In genomic region chr2:119046649-119047611, GRCm38 (mm10) we compare ENCODE assay signal across 8 mouse cellular contexts. TPM values are rescaled to one million over a fixed set of nuclear protein-coding genes. Genes with fewer than 3 reads are reported as not detected.
A peak's percentile ranks its signal among the peaks of the same experiment; 100 is the strongest.
DNase-seq lines count a peak whose midpoint lies in the region; ATAC-seq and TF ChIP-seq lines count a peak whose summit lies in the region.

TSS of gene Knl1 (plus strand) at chr2:119047119.

- H3K36me3 ChIP-seq in ES-Bruce4 (ENCODE audit: control insufficient read depth, insufficient read depth, low read length, poor library complexity, severe bottlenecking): no peaks in the 10 kb centered on the region
- H3K36me3 ChIP-seq in forebrain, embryonic 14.5 days (ENCODE audit: control insufficient read depth, insufficient read depth, low read length): peaks cover 3% of the 10 kb centered on the region; the same call in 1 of the 2 replicates
- no peaks in the 10 kb centered on the region; the same call in 1 of the 2 replicates for H3K36me3 ChIP-seq in neural tube, embryonic 15.5 days

- peak within 1 kb of the TSS; percentile 81 for H3K27ac ChIP-seq in ES-Bruce4 (ENCODE audit: insufficient read depth, low read length)
- peak within 1 kb of the TSS; percentile 77 for H3K27ac ChIP-seq in forebrain, embryonic 14.5 days (ENCODE audit: low read depth, low read length)
- H3K27ac ChIP-seq in neural tube, embryonic 15.5 days (replicated peaks): peak within 1 kb of the TSS; percentile 89

- no peak for TF ChIP-seq CTCF in ES-Bruce4 (IDR thresholded peaks at IDR 0.05; ENCODE audit: low read depth, low read length)

- peak; percentile 92 for ATAC-seq in cerebellum, adult (ENCODE audit: insufficient number of reproducible peaks, low FRiP score, low TSS enrichment)
- ATAC-seq in forebrain, embryonic 14.5 days: peak; percentile 97
- peak; percentile 98 for ATAC-seq in neural tube, embryonic 15.5 days (ENCODE audit: low FRiP score)

- no peaks in the 10 kb centered on the region for H3K4me1 ChIP-seq in ES-Bruce4 (ENCODE audit: control insufficient read depth, insufficient read depth, low read length)
- no peaks in the 10 kb centered on the region for H3K4me1 ChIP-seq in forebrain, embryonic 14.5 days (ENCODE audit: control insufficient read depth, insufficient read depth, low read length)
- H3K4me1 ChIP-seq in neural tube, embryonic 15.5 days: peaks cover 9% of the 10 kb centered on the region

- intact Hi-C loops in heart, postnatal 14 days (cut with DNase I): no loop called here

- no peaks in the 10 kb centered on the region for H3K27me3 ChIP-seq in ES-Bruce4 (ENCODE audit: control insufficient read depth, insufficient read depth, low read length, poor library complexity, severe bottlenecking)
- H3K27me3 ChIP-seq in forebrain, embryonic 14.5 days (replicated peaks; ENCODE audit: control insufficient read depth, insufficient read depth, low read length): no peaks in the 10 kb centered on the region
- no peaks in the 10 kb centered on the region for H3K27me3 ChIP-seq in neural tube, embryonic 15.5 days (replicated peaks)

- H3K9me3 ChIP-seq in ES-Bruce4 (replicated peaks; ENCODE audit: control insufficient read depth, insufficient read depth, low read length, poor library complexity, severe bottlenecking): no peaks in the 10 kb centered on the region
- no peaks in the 10 kb centered on the region for H3K9me3 ChIP-seq in forebrain, embryonic 14.5 days (replicated peaks; ENCODE audit: control insufficient read depth, low read length)
- no peaks in the 10 kb centered on the region for H3K9me3 ChIP-seq in neural tube, embryonic 15.5 days (replicated peaks)

- H3K4me2 ChIP-seq in forebrain, embryonic 14.5 days (ENCODE audit: low read length): peak within 1 kb of the TSS; percentile 65
- H3K4me2 ChIP-seq in neural tube, embryonic 15.5 days: peak within 1 kb of the TSS; percentile 91

- TF ChIP-seq POLR2A in ES-Bruce4 (IDR thresholded peaks at IDR 0.05; ENCODE audit: insufficient read depth, low read length): peak; percentile 71

- H3K9ac ChIP-seq in ES-Bruce4 (ENCODE audit: low read depth, poor library complexity, severe bottlenecking): peak within 1 kb of the TSS; percentile 99
- H3K9ac ChIP-seq in forebrain, embryonic 14.5 days (ENCODE audit: low read length): peak within 1 kb of the TSS; percentile 73
- H3K9ac ChIP-seq in neural tube, embryonic 15.5 days (replicated peaks): peak within 1 kb of the TSS; percentile 47

- WGBS in forebrain, embryonic 14.5 days: under 1% methylated on average over 77 of the region's 77 CpGs
- under 1% methylated on average over 77 of the region's 77 CpGs for WGBS in neural tube, embryonic 15.5 days

- peak within 1 kb of the TSS; percentile 96 for H3K4me3 ChIP-seq in ES-Bruce4 (ENCODE audit: low read depth, low read length)
- peak within 1 kb of the TSS; percentile 77 for H3K4me3 ChIP-seq in forebrain, embryonic 14.5 days (ENCODE audit: low read depth, low read length)
- H3K4me3 ChIP-seq in neural tube, embryonic 15.5 days (replicated peaks): peak within 1 kb of the TSS; percentile 77

- DNase-seq in forebrain, embryonic 14.5 days (ENCODE audit: low spot score): peak; percentile 98
- peak; percentile 94 to 98 for DNase-seq in heart, postnatal 14 days
- DNase-seq in layer of hippocampus, adult 11-12 months (ENCODE audit: low spot score): peak; percentile 97
- peak; percentile 93 to 96 for DNase-seq in lung, adult 18-20 months
- peak; percentile 92 for DNase-seq in testis, postnatal 14 days (ENCODE audit: low spot score)

- peak; percentile 34; the same call in 1 of the 2 replicates for TF ChIP-seq EP300 in ES-Bruce4 (IDR thresholded peaks at IDR 0.05; ENCODE audit: insufficient read depth, low read depth, low read length)

RNA-seq across cellular contexts. Expression of gene Knl1, which starts in this region (rescaled TPM):
- 90.2 and 96.0 TPM in 2 replicates for polyA plus RNA-seq in ES-Bruce4 (2011; ENCODE audit: insufficient read depth, insufficient read length, low read depth, missing spikeins)
- 21.1 and 25.2 TPM in 2 replicates for polyA plus RNA-seq in forebrain, embryonic 14.5 days (2014; fragmentation: Nextera tagmentation; extraction: Ambion mirVana)
- total RNA-seq in heart, postnatal 14 days (2021): 1 to 10 TPM; 3.0 to 4.0 TPM
- 5.2 and 20.1 TPM in 2 replicates for polyA plus RNA-seq in neural tube, embryonic 15.5 days (2015; fragmentation: Nextera tagmentation; extraction: Ambion mirVana)

Comparison
In these comparisons a context has a peak if more than half of its experiments do, and no peak if none do; other contexts are left out.
1. Peak in every context shown above with its lines: DNase-seq, ATAC-seq, H3K4me3 ChIP-seq and H3K27ac ChIP-seq.
2. H3K9ac ChIP-seq: peak in every context shown above with its lines; median percentile 99 in ES-Bruce4; 73 in forebrain, embryonic 14.5 days; 47 in neural tube, embryonic 15.5 days.